Mouse (Mus musculus) testis, postnatal 14 days (tissue): ENCODE measurements around the gene Hist1h3i.
"Not testable (repeated sequence)": the region's sequence is repeated elsewhere in the genome, so short reads cannot be mapped to it uniquely, and the experiment has no call there.

Experiments
- DNase-seq: peaks from one replicate; pipeline ENCODE4 v3.0.0; 2021; ENCODE audit warnings: low spot score

Hist1h3i gene

DNA sequence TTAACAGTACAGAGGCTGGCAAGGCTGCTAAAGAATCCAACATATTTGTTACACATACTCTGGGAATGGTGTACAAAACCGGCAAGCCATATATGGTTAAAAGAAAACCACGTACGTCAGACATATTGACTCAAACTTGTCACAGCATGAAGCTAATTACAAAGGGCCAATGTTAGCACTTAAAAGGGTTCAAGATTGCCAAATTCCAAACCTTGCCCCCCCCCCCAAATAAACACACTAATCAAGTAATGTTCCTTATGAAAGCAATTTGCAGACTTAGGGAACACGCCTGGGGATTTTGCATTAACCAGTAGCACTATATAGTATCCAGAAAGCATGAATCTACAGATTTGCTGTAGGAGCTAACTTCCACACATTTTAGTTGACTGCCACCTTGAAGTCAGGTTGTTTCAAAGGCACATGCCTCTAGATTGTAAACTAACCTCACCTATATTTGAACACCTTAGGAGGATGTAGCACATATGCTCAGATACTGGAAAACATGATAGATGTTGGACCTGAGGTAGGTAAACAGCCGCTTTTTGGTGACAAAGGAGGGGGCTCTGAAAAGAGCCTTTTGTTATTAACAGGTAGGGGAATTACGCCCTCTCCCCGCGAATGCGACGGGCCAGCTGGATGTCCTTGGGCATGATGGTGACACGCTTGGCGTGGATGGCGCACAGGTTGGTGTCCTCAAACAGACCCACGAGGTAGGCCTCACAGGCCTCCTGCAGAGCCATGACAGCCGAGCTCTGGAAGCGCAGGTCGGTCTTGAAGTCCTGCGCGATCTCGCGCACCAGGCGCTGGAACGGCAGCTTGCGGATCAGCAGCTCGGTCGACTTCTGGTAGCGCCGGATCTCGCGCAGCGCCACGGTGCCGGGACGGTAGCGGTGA, 562 bp downstream of the Hist1h3i start:
- peak; percentile 34 for DNase-seq

DNA sequence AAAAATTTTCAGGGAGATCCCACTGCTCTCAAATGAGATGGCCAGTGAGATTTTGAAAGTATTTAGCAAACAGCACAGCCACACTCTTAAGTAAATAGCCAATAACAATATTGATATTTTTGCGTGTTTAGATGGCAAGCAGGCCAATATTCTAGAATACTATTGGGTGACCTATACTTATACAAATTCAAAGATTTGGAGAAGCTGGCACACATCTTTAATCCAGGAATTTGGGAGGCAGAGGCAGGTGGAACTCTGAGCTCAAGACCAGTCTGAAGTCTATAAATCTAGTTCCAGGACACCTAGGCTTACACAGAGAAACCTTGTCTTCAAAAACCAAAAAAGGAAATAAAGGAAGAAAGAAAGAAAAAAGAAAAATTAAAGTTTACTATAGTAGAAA, 1.5 kb downstream of the Hist1h3i start:
- no peak for DNase-seq

DNA sequence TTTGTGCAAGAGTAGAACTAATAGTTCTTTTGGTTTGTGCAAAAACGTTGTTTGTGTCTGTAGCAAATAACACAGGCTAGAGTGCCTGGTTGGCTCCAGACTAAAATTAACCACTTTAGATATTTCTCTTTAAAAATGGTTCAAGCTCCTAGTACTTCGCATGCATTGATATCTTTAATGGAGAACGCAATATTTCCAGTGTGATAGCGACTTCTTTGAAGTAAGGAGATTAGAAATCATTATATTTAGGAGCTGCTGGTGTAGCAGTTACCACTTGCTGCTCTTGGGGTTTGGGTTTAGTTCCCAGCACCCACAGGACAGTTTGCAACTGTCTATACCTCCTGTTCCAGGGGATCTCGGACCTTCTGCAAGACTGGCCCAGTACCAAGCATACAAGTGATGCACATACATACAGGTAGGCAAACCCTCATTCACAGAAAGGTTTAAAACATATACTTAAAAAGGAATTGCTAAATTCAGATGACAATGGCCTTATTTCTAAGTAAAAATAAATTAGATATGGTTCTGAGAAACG, 2.1 kb downstream of the Hist1h3i start:
- DNase-seq, result no peak

DNA sequence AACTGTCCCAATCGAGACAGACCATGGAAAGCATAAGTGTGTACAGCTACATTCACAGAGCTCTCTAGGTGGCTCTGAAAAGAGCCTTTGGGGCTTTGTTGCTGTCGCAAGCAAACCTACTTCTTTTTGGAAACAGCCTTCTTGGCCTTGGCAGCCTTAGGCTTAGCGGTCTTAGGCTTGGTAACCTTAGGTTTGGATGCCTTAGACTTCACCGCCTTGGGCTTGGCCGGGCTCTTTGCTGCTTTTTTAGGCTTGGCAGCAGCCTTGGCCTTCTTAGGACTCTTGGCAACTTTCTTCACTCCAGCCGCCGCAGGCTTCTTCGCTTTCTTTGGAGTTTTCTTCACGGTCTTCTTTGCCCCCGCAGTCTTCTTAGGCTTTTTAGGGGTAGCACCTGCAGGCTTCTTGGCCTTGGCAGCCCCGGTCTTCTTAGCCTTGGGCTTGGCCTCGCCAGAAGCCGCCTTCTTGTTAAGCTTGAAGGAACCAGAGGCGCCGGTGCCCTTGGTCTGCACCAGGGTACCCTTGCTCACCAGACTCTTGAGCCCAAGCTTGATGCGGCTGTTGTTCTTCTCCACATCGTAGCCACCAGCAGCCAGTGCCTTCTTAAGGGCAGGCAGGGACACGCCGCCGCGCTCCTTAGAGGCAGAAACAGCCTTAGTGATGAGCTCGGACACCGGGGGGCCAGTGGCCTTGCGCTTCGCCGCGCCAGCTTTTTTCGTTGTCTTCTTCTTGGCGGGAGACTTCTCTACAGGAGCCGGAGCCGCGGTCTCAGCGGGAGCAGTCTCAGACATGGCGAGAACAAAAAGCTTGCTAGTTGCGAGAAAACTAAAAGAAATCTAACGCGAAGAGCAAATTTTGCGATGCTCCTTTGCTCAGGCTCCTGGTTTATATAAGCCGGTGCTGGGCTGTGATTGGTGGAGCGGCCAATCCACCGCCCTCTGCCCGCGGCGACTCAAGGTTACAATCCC, 3.1 kb downstream of the Hist1h3i start, which contains the start of gene Hist1h1b:
Hist1h1b (minus strand) TSS at position 859 of the 965 bp plus-strand sequence.
- peak; percentile 64 for DNase-seq

DNA sequence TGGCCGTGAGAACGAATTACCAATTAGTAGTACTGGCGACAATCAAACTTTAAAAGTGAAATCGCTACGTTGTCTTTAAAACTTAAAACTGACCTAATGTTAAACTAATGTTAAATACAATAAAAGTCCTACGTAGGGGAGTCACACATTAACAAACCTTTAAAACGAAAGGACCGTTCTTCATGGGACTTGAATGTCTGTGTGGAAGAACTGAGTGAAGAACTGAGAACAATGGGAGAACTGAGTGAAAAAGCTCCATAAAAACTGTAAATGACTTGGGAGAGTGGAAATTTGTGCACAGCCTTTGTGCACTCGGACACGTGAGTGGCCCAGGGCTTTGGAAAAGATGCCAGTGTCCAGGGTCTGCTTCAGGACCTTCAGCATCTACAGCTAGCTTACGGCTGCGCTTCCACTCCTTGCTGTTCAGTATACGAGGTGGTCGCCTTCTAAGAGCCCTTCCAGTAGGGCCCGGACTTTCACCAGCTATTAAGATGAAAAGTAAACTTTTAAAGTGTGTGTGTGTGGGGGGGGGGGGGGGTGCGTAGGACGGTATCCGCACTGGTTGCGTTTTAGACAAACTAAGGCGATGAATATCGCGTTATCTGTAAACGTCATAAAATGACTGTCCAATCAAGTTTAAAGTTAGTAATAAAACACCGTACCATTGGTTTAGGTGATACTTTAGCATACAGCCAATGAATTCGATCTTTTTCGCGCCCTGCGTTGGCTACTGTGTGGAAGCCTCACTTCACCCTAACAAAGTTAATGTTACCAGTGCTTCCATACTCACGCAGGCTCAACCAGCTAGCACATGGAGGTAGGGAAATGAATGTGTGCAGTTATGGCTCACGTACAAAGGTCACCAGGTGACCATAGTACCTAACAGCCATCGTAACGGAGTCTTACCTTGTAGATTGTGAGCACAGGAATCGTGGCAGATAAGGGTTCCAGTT, 4.1 kb downstream of the Hist1h3i start:
- DNase-seq, result peak; percentile 68

DNA sequence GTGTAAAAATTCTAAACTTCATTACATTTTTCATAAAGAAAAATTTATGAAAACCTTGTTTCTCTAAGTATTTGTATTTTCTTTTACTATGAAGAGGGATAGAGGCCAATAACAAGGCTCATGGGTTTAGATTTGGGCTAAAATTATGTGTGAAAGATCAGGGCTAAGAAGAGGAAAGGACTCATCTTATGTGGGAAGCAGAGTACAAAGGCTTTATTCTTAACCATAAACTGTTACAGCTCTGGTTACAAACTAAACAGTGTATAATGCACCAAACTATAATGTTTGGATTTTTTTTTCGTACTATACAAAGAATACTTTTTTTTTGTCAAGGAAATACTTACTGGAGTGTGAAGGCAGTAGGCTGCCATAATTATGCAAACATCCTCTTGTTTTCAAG, 27.5 kb downstream of the Hist1h3i start:
- DNase-seq, result no peak

DNA sequence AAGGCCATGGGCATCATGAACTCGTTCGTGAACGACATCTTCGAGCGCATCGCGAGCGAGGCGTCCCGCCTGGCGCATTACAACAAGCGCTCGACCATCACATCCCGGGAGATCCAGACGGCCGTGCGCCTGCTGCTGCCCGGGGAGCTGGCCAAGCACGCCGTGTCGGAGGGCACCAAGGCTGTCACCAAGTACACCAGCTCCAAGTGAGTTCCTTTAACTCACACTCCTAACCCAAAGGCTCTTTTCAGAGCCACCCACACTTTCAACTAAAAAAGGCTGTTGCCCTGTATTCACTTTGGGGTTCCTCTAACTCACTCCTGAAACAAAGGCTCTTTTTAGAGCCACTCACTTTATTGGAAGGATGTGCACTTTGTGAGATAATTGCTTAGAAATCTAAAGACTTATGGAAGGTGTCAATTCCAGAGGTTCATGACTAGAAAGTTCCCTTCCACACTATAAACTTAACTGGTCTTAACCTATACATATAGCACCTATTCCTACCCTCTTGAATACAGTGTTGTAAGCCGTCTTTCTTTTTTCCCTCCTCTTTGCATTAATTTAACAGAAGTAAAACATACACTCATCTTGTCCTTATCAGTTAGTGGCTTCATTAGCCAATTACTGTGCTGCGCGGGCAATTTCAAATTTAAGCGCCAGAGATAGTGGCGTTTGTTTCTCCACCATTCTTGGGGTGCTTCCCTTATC, 28.7 kb downstream of the Hist1h3i start:
- DNase-seq, result not testable (repeated sequence)

DNA sequence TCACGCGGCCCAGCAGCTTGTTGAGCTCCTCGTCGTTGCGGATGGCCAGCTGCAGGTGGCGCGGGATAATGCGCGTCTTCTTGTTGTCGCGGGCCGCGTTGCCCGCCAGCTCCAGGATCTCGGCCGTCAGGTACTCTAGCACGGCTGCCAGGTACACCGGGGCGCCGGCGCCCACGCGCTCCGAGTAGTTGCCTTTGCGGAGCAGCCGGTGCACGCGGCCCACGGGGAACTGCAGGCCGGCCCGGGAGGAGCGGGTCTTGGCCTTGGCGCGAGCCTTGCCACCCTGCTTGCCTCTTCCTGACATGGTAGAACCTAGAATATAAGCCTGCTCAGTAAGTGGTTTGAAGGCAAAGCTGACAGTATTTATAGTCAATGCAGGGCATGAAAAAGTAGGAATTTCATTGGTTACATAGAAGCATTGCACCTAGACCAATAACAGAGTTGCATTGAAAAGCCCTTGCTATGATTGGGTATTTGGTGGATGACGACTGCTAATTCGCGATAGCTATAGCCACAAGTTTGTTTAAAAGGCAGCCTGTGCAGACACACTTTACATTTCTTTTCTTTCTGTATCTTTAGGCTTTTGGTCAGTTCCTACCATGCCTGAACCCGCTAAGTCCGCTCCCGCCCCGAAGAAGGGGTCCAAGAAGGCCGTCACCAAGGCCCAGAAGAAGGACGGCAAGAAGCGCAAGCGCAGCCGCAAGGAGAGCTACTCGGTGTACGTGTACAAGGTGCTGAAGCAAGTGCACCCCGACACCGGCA, 29.5 kb downstream of the Hist1h3i start, which contains the start of the genes Hist1h2ak and Hist1h2bn:
Hist1h2ak (minus strand) TSS at position 304 of the 762 bp plus-strand sequence.
Hist1h2bn (plus strand) TSS at position 600 of the 762 bp plus-strand sequence.
- peak; percentile 85 for DNase-seq

DNA sequence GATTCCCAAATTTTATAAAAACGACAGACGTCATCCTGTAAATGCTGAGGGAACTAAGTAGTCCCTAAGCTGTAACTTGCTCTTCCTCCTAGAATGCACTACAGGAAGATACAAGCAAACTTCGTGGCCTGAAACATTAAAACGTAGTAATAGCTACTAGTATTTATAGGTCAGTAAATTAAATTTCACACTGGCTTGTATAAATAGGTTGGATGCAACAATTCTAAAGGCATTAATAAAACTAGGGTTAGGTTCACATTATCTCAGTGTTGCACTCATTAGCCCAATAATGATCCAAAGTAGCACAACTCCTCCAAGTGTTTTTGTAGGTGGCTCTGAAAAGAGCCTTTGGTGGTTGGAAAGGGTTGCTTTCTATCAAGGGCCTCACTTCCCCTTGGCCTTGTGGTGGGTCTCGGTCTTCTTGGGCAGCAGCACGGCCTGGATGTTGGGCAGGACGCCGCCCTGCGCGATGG, 30.1 kb downstream of the Hist1h3i start:
- no peak for DNase-seq

DNA sequence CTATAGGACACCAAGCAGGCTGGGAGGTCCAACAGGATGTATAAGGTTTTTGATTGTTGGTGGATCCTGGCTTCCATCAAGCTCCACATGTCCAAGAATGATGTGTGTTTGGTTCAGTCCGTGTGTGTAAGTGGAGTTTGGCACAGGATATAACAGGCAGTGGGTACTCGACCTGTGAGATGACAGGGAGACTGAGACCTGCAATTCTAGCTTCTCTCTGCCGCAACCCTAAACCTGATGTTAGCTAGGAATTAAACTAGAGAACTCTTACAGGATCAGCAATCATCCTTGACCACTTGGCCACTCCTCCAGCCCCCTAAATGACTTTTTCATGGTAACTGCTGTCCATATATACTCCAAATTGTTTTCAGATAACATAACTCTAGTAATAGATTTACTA, 30.8 kb downstream of the Hist1h3i start:
- DNase-seq, result no peak

DNA sequence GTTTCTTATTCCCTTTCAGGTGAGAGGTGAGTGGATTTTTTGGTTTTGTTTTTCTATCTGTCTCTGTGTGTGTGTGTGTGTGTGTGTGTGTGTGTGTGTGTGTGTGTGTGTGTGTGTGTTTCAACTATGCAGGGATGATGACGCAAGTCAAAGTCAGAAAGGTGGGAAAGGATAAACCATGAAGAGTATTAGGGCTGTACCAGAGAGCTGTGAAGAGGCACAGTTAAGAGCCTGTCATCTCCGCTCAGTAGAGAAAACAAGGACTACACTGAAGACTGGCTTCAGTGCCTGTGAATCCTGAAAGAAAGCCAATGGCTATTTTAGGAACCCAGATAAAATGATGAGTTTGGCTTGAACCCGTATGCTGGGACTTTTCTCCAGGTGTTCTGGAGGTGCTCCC, 31.3 kb downstream of the Hist1h3i start:
- DNase-seq, result no peak

DNA sequence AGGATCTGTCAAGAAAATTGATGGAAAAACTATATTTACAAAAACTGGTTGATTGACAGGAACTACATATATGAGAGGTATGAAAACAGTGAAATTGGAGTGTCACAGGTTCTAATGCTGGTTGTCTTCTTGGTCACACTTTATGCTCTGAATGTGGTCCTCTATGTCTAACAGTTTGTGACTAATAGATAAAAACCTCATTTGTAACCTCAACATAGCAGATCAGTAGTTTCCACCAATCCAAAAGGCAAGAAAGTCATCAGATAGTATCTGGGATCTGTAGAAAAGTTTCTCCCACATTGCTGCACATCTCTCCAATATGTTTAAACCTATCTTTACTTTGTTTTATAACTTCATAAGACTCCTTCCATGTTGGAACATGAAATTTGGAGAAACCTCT, 31.8 kb downstream of the Hist1h3i start:
- DNase-seq, result no peak

DNA sequence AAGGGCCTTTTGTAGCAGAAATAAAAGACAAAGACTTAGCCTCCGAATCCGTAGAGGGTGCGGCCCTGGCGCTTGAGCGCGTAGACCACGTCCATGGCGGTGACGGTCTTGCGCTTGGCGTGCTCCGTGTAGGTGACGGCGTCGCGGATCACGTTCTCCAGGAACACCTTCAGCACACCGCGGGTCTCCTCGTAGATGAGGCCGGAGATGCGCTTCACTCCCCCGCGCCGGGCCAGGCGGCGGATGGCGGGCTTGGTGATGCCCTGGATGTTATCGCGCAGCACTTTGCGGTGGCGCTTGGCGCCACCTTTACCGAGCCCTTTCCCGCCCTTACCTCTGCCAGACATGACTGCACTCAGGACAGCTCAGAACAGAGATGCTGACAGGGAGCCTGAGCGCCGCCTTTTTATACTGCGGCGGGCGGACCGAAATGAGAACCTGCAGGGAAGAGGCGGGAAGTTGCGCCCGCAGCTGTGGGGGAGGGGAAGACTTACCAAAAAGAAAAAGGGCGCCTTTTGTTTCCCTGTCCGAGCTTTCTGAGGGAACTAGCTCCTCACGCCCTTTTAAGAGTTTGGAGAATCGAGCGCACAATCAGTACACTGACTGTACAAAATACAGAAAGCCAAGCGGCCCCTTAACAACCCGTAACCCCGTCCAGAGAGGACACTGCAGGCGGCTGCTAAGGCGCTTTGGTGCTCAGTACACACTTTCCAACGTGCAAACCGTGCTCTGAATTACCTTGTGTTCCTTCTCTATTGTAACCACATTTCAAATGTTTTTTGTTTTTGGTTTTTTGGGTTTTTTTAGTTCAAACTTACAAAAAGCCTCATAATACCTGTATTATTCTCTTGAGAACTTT, 32.8 kb downstream of the Hist1h3i start, which contains the start of gene Hist1h4k:
Hist1h4k (minus strand) TSS at position 347 of the 859 bp plus-strand sequence.
- peak; percentile 98 for DNase-seq

DNA sequence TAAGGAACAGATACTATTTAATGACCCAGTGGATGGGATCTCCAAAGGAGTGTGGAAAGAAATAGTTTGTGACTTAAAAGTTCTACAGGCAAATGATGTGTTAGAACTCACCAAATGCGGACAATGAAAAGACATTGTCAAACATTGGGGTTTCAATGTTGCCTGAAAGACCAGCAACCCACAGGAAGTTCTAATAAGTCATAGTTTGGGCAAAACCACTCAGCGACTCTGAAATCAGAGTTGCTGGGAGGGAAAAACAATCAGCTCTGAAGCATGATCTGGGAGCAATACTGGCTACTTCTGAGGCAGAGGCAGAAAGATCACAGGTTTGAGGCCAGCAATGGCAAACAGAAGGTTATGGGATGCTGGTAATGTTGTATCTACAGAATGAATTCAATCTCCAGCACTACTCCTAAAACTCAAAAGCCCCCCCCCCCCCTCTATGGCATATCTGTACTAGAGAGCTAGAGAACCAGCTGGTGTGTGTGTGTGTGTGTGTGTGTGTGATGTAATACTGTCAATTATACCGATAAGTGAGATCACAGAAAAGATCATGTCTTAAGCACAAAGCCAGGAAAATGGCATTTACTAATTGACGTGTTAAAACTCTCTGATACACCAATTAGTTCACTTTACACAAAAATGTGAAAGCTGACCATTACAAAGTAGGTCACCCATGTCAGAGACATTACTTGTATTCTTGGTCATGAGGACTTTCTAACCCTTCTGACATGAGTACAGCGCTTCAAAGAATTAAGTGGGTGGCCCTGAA, 33.6 kb downstream of the Hist1h3i start:
- no peak for DNase-seq

DNA sequence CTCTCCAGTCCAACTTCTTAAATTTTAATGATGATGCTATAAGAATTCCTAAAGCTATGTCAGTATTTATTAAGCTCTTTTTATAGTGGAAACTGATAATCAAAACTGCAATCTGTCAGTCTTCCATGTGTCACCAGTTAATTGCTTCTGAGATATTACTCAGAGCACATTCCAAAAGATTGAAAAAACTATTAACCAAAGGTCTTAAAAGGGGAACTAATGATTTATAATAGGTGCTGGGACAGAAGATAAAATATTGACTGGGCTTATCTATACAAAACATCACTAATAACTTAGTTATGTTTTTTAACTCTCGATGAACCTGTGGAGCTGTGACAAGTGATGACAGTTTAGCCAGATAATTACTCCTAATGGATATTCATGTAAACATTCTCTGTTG, 38.2 kb downstream of the Hist1h3i start:
- no peak for DNase-seq

DNA sequence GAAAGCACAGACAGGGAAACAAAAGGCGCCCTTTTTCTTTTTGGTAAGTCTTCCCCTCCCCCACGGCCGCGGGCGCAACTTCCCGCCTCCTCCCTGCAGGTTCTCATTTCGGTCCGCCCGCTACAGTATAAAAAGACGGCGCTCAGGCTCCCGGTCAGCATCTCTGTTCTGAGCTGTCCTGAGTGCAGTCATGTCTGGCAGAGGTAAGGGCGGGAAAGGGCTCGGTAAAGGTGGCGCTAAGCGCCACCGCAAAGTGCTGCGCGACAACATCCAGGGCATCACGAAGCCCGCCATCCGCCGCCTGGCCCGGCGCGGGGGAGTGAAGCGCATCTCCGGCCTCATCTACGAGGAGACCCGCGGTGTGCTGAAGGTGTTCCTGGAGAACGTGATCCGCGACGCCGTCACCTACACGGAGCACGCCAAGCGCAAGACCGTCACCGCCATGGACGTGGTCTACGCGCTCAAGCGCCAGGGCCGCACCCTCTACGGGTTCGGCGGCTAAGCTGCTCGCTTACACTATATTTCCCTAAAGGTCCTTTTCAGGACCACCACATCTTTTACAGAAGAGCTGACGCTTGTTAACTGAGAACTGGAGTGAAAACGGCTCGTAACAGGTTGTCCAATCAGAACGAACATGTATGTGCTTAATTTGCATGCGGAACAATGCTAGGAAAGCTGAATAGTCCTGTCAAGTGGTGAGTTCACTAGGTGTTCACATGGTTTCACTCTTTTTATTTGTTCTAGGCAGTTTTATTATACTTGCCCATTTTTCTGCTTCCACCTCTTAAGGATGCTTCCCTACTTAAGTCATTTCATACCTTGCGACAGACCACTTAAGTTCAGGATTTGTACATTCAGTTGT, 48.0 kb downstream of the Hist1h3i start, which contains the start of gene Hist1h4j:
Hist1h4j (plus strand) TSS at position 159 of the 862 bp plus-strand sequence.
- DNase-seq, result peak; percentile 91
